Mouse (Mus musculus) inflammation-experienced regulatory T-cells, adult 6 months (primary cell): Measurements from ENCODE around the gene Ptgis. TPM values are rescaled to one million over a fixed set of nuclear protein-coding genes. Genes with fewer than 3 reads are reported as not detected.

Experiments used
- ATAC-seq: one replicate; pipeline ENCODE4 v1.8.0; 2017
- polyA plus RNA-seq, 3 experiments: library from polyadenylated mRNA; unstranded; fragments of 100-300 nt; shearing (Covaris generic); gene quantifications; one replicate each; pipeline ENCODE4 v1.2.1; 2017

The Ptgis gene
- polyA plus RNA-seq, 3 experiments from 2014 or later, result not detected

DNA sequence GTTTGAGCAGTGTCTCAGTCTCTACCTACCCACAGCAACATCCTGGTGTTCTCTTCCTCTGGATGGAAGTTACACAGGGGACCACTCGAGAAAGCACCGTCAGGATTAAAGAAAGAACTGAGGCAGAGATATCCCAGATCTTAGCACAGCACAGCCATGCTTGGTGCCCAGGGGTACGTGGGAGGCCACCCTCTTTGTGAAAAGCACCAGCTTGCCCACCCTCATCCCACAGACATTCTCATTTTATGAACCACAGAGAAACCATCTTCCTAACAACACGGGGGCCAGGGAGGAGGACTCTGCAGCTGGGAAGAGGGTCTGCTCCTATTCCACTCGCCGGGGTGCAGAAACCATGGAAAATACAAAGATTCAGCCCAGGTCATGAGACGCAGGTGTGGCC, 90.3 kb downstream of the Ptgis start:
- no peak for ATAC-seq

DNA sequence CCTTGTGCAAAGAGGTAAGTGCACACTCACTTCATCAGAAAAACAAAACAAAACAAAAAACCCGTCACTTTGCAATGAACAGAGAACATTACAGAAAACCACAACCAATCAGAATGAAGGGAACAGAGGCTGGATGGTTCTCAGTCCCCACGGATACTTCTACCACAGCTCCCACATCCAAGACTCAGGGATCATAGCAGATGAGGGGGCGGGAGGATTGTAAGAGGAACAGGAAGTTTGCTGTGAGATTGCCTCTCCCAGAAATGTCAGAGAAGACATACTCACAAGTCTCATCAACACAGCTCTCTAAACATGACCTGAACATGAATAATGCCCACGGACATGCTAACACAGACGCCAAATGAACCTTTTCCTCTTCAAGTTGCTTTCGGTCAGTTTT, 91.4 kb downstream of the Ptgis start:
- ATAC-seq, result no peak

DNA sequence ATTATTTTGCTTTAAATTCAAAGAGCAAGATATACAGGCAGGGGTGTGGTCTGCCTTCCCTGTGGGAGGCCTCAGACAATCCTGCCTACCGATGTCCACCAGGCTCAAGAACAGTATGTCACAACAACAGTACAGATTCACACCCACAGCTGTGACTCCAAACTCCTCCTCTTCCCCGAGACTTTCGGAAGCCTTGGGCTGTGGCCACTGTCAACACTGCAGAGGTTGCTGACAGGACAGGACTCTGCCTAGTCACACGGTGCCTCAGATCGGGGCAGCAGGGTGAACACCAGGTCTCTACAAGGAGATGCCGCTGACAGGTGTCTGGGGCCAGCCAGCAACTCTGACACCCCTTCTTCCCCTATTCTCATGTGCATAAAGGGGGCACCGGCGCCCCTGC, 92.7 kb downstream of the Ptgis start:
- no peak for ATAC-seq

DNA sequence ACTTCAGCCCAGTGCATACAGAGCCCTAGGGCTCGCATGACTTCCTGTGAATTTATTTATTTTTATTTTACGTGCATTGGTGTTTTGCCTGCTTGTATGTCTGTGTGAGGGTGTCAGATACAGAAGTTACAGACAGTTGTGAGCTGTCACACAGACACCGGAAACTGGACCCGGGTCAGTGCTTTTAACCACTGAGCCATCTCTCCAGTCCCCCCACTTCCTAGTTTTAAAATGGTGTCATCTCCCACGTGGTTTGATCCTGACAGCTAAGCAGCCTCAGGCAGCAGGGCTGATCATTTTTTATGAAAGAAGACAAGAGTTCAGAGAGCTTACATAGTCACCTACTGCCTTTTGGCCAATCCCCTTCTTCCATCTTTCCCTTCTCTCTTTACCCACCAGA, 94.5 kb downstream of the Ptgis start:
- no peak for ATAC-seq

DNA sequence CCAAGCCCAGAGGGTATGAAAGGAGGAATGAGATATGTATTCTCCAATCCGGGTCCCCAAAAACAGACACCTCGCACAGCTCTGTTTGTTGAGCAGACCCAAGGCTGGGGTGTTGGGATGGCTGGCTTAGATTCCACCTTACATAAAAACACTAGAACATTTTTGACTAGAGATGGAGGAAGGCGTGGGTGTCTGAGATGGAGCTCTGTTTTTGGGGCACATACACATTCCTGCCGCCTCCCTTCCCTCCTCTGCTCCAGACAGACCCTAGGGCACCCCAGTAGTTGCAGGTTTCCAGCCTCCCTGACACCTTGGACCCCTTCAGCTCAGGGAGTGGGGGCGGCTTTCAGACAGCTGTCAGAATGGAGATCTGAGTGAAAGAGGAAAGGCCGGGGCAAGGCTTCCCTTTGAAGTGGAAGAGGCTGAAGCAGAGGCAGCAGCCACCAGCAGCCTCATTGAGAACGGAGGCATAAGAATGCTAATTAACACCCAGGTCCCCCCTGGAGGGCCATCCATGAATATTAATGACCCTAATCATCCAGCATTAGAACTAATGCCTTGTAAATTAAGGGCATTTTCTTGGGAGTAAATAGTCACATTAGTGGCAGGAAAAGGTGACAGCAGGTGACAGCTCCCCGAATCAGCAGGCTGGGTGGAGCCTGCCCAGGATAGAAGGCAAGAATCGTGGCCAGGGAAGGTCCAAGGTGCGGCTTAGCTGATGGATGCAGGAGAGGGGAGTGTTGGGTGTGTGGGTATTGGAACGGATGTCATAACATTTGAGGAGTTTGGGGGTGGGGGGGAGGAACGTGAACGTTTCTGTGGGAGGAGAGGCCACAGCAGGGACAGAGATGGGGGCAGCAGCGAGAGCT, 95.7 kb downstream of the Ptgis start:
- ATAC-seq, result no peak

DNA sequence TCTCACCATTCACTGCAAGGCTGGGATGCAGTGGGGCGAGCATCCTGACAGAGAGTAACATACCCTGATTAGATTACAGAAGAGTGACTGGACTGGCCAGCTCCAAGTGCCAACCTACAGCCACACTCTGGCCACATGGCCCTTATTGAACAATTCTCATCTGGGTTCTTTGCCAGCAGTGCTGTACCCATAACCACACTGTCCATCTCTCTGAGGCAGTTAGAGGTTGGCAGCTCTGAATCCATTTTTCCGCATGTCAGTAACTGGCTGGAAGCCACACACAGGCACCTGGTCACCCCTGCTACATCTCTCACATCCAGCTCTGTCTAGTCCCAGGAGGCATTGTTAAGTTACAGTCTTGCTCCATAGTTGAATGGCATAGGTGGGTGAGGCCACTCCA, 96.5 kb downstream of the Ptgis start:
- no peak for ATAC-seq

DNA sequence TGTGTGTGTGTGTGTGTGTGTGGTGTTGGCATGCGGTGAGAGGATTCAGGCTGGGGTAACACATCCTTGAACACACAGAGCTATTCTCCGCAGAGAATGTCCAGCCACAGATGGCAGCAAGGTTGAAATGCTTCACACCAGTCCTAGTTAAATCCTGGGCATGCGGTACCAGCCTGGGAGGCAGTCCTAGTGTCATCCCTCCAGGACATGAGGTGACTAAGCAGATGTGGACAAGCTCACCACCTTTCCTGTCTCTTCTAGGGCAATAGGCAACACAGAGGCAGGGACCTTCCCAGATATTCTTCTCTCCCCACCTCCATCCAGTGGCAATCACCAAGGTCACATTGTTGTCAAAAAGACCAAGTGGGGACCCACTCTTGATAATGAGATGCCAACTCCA, 98.1 kb downstream of the Ptgis start:
- ATAC-seq, result no peak

DNA sequence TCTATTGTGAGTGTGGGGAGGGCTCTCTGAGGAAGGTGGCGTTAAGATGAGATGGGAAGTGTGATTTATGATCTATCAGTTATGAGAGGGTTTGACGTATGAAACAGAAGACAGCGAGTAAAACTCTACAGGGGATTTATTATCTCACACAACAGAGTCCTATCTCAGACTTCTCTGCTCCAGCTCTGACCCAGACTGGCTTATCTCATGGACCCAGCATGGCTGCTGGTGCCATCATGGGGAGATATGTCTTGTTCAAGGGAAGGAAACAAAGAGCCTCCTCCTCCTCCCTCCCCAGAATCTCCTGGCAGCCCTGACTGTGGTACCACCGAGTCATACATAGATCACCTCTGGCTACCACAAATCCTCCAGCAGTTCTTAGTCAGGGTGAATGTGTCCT, 98.6 kb downstream of the Ptgis start:
- no peak for ATAC-seq

Other genes with a start within 250 kb of the Ptgis start
- 10 to 100 TPM; 32.9 to 54.0 (median 51.8) TPM for gene Stau1, start 244.3 kb downstream of the Ptgis start, polyA plus RNA-seq
- gene Ddx27, start 225.4 kb downstream of the Ptgis start, polyA plus RNA-seq, result 10 to 100 TPM; 33.6 to 38.9 (median 35.1) TPM
- 10 to 100 TPM; 20.4 to 25.2 (median 22.4) TPM for gene Znfx1, start 177.6 kb downstream of the Ptgis start, polyA plus RNA-seq
- 1 to 10 TPM in 1 of 3 experiments, under 1 TPM in 2; 0.87 to 1.1 (median 0.88) TPM for gene Kcnb1, start 50.4 kb downstream of the Ptgis start, polyA plus RNA-seq
- gene B4galt5, start 108.6 kb upstream of the Ptgis start, polyA plus RNA-seq, result 10 to 100 TPM in 1 of 3 experiments, 1 to 10 TPM in 2; 5.1 to 16.7 (median 5.2) TPM
- gene Slc9a8, start 181.1 kb upstream of the Ptgis start, polyA plus RNA-seq, result 10 to 100 TPM; 28.6 to 62.5 (median 41.6) TPM